Mouse (Mus musculus): ENCODE measurements around the gene Arrdc2.

GRCm38 (mm10) chr8:70821399-70821962 is 18.0 kb downstream of the Arrdc2 start:
- TF ChIP-seq CTCF (IDR thresholded peaks at IDR 0.05; ENCODE audit: extremely low read depth, insufficient read length, insufficient replicate concordance, low read depth, low read length) (peak; percentile 90), POLR2A (IDR thresholded peaks at IDR 0.05; ENCODE audit: low read depth, low read length) (no peak)
